Mouse (Mus musculus) brain, embryonic 14.5 days (tissue): ENCODE results near the gene Tubgcp6.

ENCODE experiments used
- CTCF ChIP-seq: fragments of 200-500 bp; IDR thresholded peaks from 2 replicates; pipeline ENCODE4 v1.5.1; 2012; ENCODE audit warnings: inconsistent platforms, mild to moderate bottlenecking, moderate library complexity, borderline replicate concordance; ENCODE audit not compliant: insufficient read depth, insufficient read length; ENCODE audit errors: extremely low read depth
- POLR2A ChIP-seq: fragments of 200-500 bp; IDR thresholded peaks from 2 replicates; pipeline ENCODE4 v1.6.1; 2012; ENCODE audit warnings: mild to moderate bottlenecking, inconsistent platforms, borderline replicate concordance; ENCODE audit not compliant: poor library complexity, insufficient read depth, insufficient read length, severe bottlenecking; ENCODE audit errors: extremely low read depth

DNA sequence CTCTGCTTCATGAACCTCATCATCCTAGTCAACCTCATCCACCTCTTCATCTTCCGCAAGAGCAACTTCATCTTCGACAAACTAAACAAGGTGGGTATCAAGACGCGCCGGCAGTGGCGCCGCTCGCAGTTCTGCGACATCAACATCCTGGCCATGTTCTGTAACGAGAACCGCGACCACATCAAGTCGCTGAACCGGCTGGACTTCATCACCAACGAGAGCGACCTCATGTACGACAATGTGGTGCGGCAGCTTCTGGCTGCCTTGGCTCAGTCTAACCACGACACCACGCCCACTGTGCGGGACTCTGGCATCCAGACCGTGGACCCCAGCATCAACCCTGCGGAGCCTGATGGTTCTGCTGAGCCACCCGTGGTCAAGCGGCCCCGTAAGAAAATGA is 54.7 kb downstream of the Tubgcp6 start:
- TF ChIP-seq CTCF (no peak), POLR2A (no peak)
